Mouse (Mus musculus) liver, embryonic 13.5 days (tissue): ENCODE data around the gene Coq10a. TPM values are rescaled to one million over a fixed set of nuclear protein-coding genes. Genes with fewer than 3 reads are reported as not detected.

ENCODE experiments used
- ATAC-seq: fragments of 200-750 bp; cut with Nextera tagmentation; 2 replicates; pipeline ENCODE4 v1.8.0; 2017; ENCODE audit warnings: low read depth, mild to moderate bottlenecking, moderate number of reproducible peaks, moderate library complexity
- DNase-seq: peaks from one replicate; pipeline ENCODE4 v3.0.0; 2022
- H3K27ac ChIP-seq: fragments of 300-500 bp; sonication (generic); 2 replicates; pipeline ENCODE4 v1.5.1; 2015; ENCODE audit warnings: moderate library complexity, mild to moderate bottlenecking, inconsistent platforms
- H3K27me3 ChIP-seq: fragments of 300-500 bp; sonication (generic); 2 replicates; pipeline ENCODE4 v1.6.1; 2015; ENCODE audit warnings: mild to moderate bottlenecking, inconsistent platforms
- H3K36me3 ChIP-seq: fragments of 300-500 bp; sonication (generic); 2 replicates; pipeline ENCODE4 v1.6.1; 2015; ENCODE audit warnings: mild to moderate bottlenecking, inconsistent platforms
- H3K4me1 ChIP-seq: fragments of 300-500 bp; sonication (generic); replicated peaks from 2 replicates; pipeline ENCODE4 v1.6.1; 2015; ENCODE audit warnings: inconsistent platforms
- H3K4me2 ChIP-seq: fragments of 300-500 bp; sonication (generic); 2 replicates; pipeline ENCODE4 v1.6.1; 2015; ENCODE audit warnings: inconsistent platforms, mild to moderate bottlenecking, moderate library complexity
- H3K4me3 ChIP-seq: fragments of 300-500 bp; sonication (generic); replicated peaks from 2 replicates; pipeline ENCODE4 v1.5.1; 2015; ENCODE audit warnings: mild to moderate bottlenecking, inconsistent platforms
- H3K9ac ChIP-seq: fragments of 300-500 bp; sonication (generic); 2 replicates; pipeline ENCODE4 v1.6.1; 2015; ENCODE audit warnings: mild to moderate bottlenecking, inconsistent platforms
- H3K9me3 ChIP-seq: fragments of 300-500 bp; sonication (generic); replicated peaks from 2 replicates; pipeline ENCODE4 v1.6.1; 2016; ENCODE audit warnings: inconsistent platforms
- WGBS: fragments of 180-500 bp; shearing (Covaris S2); methylation state at CpG from one replicate; pipeline ENCODE4 v1.1.7; 2015; ENCODE audit not compliant: insufficient replicate concordance; 5-methylcytosine and 5-hydroxymethylcytosine counted together
- polyA plus RNA-seq: library from polyadenylated mRNA; unstranded; fragments of >200 nt; fragmentation: Nextera tagmentation; extraction: Ambion mirVana; gene quantifications from 2 replicates; pipeline ENCODE4 v1.2.1, GENCODE M21; 2015

Coq10a gene
- polyA plus RNA-seq, 1 experiment from 2014 or later = 4.6 TPM

- 57% methylated on average over 9 of the region's 9 CpGs for WGBS
- Histone ChIP-seq H3K36me3 (peaks cover 25% of the 10 kb centered on the region), H3K9me3 (no peaks in the 10 kb centered on the region), H3K9ac (no peak overlapping the region), H3K4me2 (no peak overlapping the region), H3K27ac (no peak overlapping the region), H3K4me3 (no peak overlapping the region), H3K4me1 (peaks cover 9% of the 10 kb centered on the region), H3K27me3 (no peaks in the 10 kb centered on the region)
- ATAC-seq (no peak), DNase-seq (no peak)
Measured at GRCm38 (mm10) chr10:128401638-128402037, 32.8 kb upstream of the Coq10a start.

- Histone ChIP-seq H3K27ac (no peak within 1 kb of the TSS), H3K36me3 (peaks cover 21% of the 10 kb centered on the region), H3K9me3 (no peaks in the 10 kb centered on the region), H3K4me2 (peak within 1 kb of the TSS; percentile 53), H3K9ac (0 out of 2 replicates have a peak within 1 kb of the TSS, but pooled peaks have one; percentile 22), H3K4me1 (peaks cover 14% of the 10 kb centered on the region), H3K4me3 (peak within 1 kb of the TSS; percentile 31), H3K27me3 (no peaks in the 10 kb centered on the region)
- ATAC-seq (no peak), DNase-seq (no peak)
- 57% methylated on average over 2 of the region's 2 CpGs for WGBS
Measured at GRCm38 (mm10) chr10:128401056-128401455, 32.3 kb upstream of the Coq10a start, which contains the start of gene Slc39a5. Gene Slc39a5 (minus strand): TSS chr10:128401229.

- H3K4me1 ChIP-seq = peaks cover 22% of the 10 kb centered on the region
- peak overlapping the region; percentile 31 for H3K4me3 ChIP-seq
- WGBS = 56% methylated on average over 5 of the region's 5 CpGs
- ATAC-seq (peak; percentile 57), DNase-seq (no peak)
- H3K36me3 ChIP-seq = 0 out of 2 replicates have a peak, but pooled peaks cover 18% of the 10 kb centered on the region
- no peaks in the 10 kb centered on the region for H3K27me3 ChIP-seq
- H3K9ac ChIP-seq = 0 out of 2 replicates have a peak overlapping the region, but pooled peaks have one; percentile 22
- no peak overlapping the region for H3K27ac ChIP-seq
- peak overlapping the region; percentile 53 for H3K4me2 ChIP-seq
- H3K9me3 ChIP-seq = no peaks in the 10 kb centered on the region
Measured at GRCm38 (mm10) chr10:128400338-128400737, 31.5 kb upstream of the Coq10a start.

- DNase-seq (no peak), ATAC-seq (no peak)
- no peak overlapping the region for H3K9ac ChIP-seq
- 63% methylated on average over 7 of the region's 7 CpGs for WGBS
- no peaks in the 10 kb centered on the region for H3K9me3 ChIP-seq
- no peak overlapping the region for H3K27ac ChIP-seq
- peaks cover 36% of the 10 kb centered on the region for H3K36me3 ChIP-seq
- H3K27me3 ChIP-seq = no peaks in the 10 kb centered on the region
- H3K4me1 ChIP-seq = peaks cover 36% of the 10 kb centered on the region
- no peak overlapping the region for H3K4me2 ChIP-seq
- no peak overlapping the region for H3K4me3 ChIP-seq
Measured at GRCm38 (mm10) chr10:128397466-128397865, 28.7 kb upstream of the Coq10a start.

DNA sequence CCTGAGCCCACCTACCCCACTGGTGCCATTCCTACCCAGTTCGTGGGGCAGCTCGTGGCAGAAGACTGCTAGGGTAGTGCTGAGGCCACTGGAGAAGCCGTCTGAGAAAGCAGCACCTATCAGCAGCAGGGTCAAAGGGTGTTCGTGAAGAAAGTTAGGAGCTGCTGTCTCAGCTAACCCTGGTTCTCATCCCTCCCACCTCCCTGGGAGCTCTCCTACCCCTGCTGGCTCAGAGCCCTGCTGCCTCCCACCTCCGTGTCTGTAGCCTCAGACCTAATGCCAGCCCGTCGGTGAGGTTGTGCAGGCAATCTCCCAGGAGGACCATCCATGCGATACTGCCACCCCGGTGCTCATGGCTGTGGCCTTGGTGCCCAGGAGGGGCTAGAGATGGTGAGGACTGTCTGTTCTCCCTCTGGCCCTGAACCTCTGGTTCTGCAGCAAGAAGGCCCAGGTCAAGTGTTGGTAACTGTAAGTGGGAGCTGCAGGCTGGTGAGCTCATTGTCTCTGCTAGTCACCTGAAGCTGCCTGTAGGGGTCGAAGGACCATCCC, 28.0 kb upstream of the Coq10a start:
- peaks cover 42% of the 10 kb centered on the region for H3K36me3 ChIP-seq
- peaks cover 36% of the 10 kb centered on the region for H3K4me1 ChIP-seq
- H3K9ac ChIP-seq = no peak overlapping the region
- no peak for DNase-seq
- no peak overlapping the region for H3K4me3 ChIP-seq
- H3K4me2 ChIP-seq = no peak overlapping the region
- H3K27me3 ChIP-seq = no peaks in the 10 kb centered on the region
- WGBS = 72% methylated on average over 10 of the region's 10 CpGs
- H3K9me3 ChIP-seq = no peaks in the 10 kb centered on the region
- H3K27ac ChIP-seq = no peak overlapping the region
- ATAC-seq = no peak

- no peak overlapping the region for H3K4me3 ChIP-seq
- DNase-seq = no peak
- H3K9ac ChIP-seq = no peak overlapping the region
- ATAC-seq = peak; percentile 4; the same call in 1 of the 2 replicates
- no peak overlapping the region for H3K4me2 ChIP-seq
- no peaks in the 10 kb centered on the region for H3K27me3 ChIP-seq
- peaks cover 36% of the 10 kb centered on the region for H3K4me1 ChIP-seq
- no peak overlapping the region for H3K27ac ChIP-seq
- H3K9me3 ChIP-seq = no peaks in the 10 kb centered on the region
- H3K36me3 ChIP-seq = peaks cover 44% of the 10 kb centered on the region
- WGBS = 48% methylated on average over 11 of the region's 11 CpGs
Measured at GRCm38 (mm10) chr10:128396017-128396673, 27.3 kb upstream of the Coq10a start.

- WGBS = 77% methylated on average over 6 of the region's 6 CpGs
- H3K9ac ChIP-seq = no peak overlapping the region
- H3K27ac ChIP-seq = no peak overlapping the region
- ATAC-seq (no peak), DNase-seq (no peak)
- no peak overlapping the region for H3K4me2 ChIP-seq
- peaks cover 83% of the 10 kb centered on the region for H3K36me3 ChIP-seq
- no peaks in the 10 kb centered on the region for H3K9me3 ChIP-seq
- H3K27me3 ChIP-seq = no peaks in the 10 kb centered on the region
- H3K4me3 ChIP-seq = no peak overlapping the region
- H3K4me1 ChIP-seq = peaks cover 36% of the 10 kb centered on the region
Measured at GRCm38 (mm10) chr10:128391850-128392249, 23.1 kb upstream of the Coq10a start.

DNA sequence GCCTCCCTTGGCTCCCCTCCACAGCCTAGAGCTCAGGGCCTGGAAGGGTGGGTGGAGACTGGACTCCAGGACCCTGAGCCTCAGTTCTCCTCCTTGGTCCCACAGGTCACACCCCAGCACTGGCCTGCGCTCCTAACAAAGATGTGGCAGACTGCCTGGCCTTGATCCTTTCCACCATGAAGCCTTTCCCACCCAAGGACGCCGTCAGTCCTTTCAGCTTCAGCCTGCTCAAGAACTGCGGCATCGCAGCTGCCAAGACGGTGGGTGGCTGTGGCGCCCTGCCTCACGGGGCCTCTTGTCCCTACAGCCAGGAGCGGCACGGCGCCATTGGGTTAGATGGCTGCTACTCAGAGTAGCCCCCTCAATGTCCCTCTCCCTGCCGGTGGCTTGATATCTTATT, 21.6 kb upstream of the Coq10a start:
- Histone ChIP-seq H3K27me3 (no peaks in the 10 kb centered on the region), H3K9me3 (no peaks in the 10 kb centered on the region), H3K27ac (no peak overlapping the region), H3K36me3 (peaks cover 92% of the 10 kb centered on the region), H3K9ac (no peak overlapping the region), H3K4me3 (no peak overlapping the region), H3K4me1 (peaks cover 21% of the 10 kb centered on the region), H3K4me2 (no peak overlapping the region)
- ATAC-seq = no peak
- no peak for DNase-seq
- 92% methylated on average over 12 of the region's 12 CpGs for WGBS

- Histone ChIP-seq H3K9ac (no peak overlapping the region), H3K27ac (no peak overlapping the region), H3K4me1 (peaks cover 16% of the 10 kb centered on the region), H3K36me3 (peaks cover 95% of the 10 kb centered on the region), H3K4me2 (no peak overlapping the region), H3K4me3 (no peak overlapping the region), H3K27me3 (no peaks in the 10 kb centered on the region), H3K9me3 (no peaks in the 10 kb centered on the region)
- ATAC-seq (no peak), DNase-seq (no peak)
- 72% methylated on average over 6 of the region's 6 CpGs for WGBS
Measured at GRCm38 (mm10) chr10:128389570-128389969, 20.8 kb upstream of the Coq10a start.

- 85% methylated on average over 14 of the region's 14 CpGs for WGBS
- Histone ChIP-seq H3K27me3 (no peaks in the 10 kb centered on the region), H3K9me3 (no peaks in the 10 kb centered on the region), H3K4me1 (peaks cover 10% of the 10 kb centered on the region), H3K9ac (no peak overlapping the region), H3K4me2 (no peak overlapping the region), H3K36me3 (peaks cover 98% of the 10 kb centered on the region), H3K27ac (no peak overlapping the region), H3K4me3 (no peak overlapping the region)
- DNase-seq = no peak
- ATAC-seq = no peak
Measured at GRCm38 (mm10) chr10:128388941-128389340, 20.1 kb upstream of the Coq10a start.

- H3K9ac ChIP-seq = no peak overlapping the region
- no peak for ATAC-seq
- no peak overlapping the region for H3K4me3 ChIP-seq
- 89% methylated on average over 7 of the region's 7 CpGs for WGBS
- no peaks in the 10 kb centered on the region for H3K27me3 ChIP-seq
- peaks cover 99% of the 10 kb centered on the region for H3K36me3 ChIP-seq
- peaks cover 10% of the 10 kb centered on the region; the same call in 1 of the 2 replicates for H3K4me1 ChIP-seq
- no peak overlapping the region for H3K4me2 ChIP-seq
- no peak overlapping the region for H3K27ac ChIP-seq
- no peak for DNase-seq
- H3K9me3 ChIP-seq = no peaks in the 10 kb centered on the region
Measured at GRCm38 (mm10) chr10:128385902-128386301, 17.1 kb upstream of the Coq10a start.

DNA sequence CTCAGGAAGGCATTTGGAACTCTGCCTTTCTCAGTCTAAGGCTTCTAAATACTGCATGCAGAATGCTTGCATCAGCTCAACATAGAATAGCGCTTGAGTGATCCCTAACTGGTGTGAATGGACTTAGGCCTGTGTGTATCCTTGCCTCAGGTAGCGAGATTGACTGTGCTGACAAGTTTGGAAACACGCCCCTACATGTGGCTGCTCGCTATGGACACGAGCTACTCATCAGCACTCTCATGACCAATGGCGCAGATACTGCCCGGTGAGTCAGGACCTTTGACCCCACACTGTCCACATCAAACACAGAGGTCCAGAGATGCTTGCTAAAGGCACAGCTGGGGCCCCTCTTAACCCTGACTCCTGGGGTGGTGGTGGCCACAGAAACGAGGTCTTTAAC, 13.7 kb upstream of the Coq10a start:
- no peaks in the 10 kb centered on the region for H3K27me3 ChIP-seq
- ATAC-seq (peak; percentile 47; the same call in 1 of the 2 replicates), DNase-seq (no peak)
- H3K9me3 ChIP-seq = no peaks in the 10 kb centered on the region
- no peak overlapping the region for H3K4me2 ChIP-seq
- 76% methylated on average over 8 of the region's 8 CpGs for WGBS
- H3K4me1 ChIP-seq = peaks cover 22% of the 10 kb centered on the region
- peaks cover 90% of the 10 kb centered on the region for H3K36me3 ChIP-seq
- no peak overlapping the region for H3K4me3 ChIP-seq
- no peak overlapping the region for H3K9ac ChIP-seq
- no peak overlapping the region for H3K27ac ChIP-seq
